Mouse (Mus musculus) brain, embryonic 18.5 days (tissue): ENCODE measurements around the gene Clk3.
A peak's percentile ranks its signal among the peaks of the same experiment; 100 is the strongest.

Source experiments
- DNase-seq: peaks from one replicate; pipeline ENCODE4 v3.0.0-alpha.2; 2012; ENCODE audit warnings: low read depth, low spot score

The Clk3 gene

GRCm38 (mm10) chr9:57770214-57770613 lies 4.6 kb upstream of the Clk3 start:
- no peak for DNase-seq

GRCm38 (mm10) chr9:57769539-57770069 lies 3.9 kb upstream of the Clk3 start:
- no peak for DNase-seq

GRCm38 (mm10) chr9:57767231-57767630 lies 1.6 kb upstream of the Clk3 start:
- DNase-seq: no peak

- no peak for DNase-seq
Measured at GRCm38 (mm10) chr9:57766431-57766830, 771 bp upstream of the Clk3 start.

- DNase-seq: peak; percentile 80
Measured at GRCm38 (mm10) chr9:57764974-57765363, 691 bp downstream of the Clk3 start.

GRCm38 (mm10) chr9:57764147-57764973 lies 1.3 kb downstream of the Clk3 start:
- DNase-seq: no peak

- no peak for DNase-seq
Measured at GRCm38 (mm10) chr9:57762563-57762991, 3.1 kb downstream of the Clk3 start.

GRCm38 (mm10) chr9:57761563-57762551 lies 3.8 kb downstream of the Clk3 start:
- DNase-seq: no peak

- DNase-seq: no peak
Measured at GRCm38 (mm10) chr9:57760416-57761146, 5.1 kb downstream of the Clk3 start.

- no peak for DNase-seq
Measured at GRCm38 (mm10) chr9:57759289-57759688, 6.4 kb downstream of the Clk3 start.

- DNase-seq: no peak
Measured at GRCm38 (mm10) chr9:57758528-57758927, 7.1 kb downstream of the Clk3 start.

- no peak for DNase-seq
Measured at GRCm38 (mm10) chr9:57757578-57757977, 8.1 kb downstream of the Clk3 start.

GRCm38 (mm10) chr9:57750901-57751300 lies 14.8 kb downstream of the Clk3 start:
- DNase-seq: no peak

GRCm38 (mm10) chr9:57748831-57749230 lies 16.8 kb downstream of the Clk3 start:
- DNase-seq: no peak

GRCm38 (mm10) chr9:57748137-57748536 lies 17.5 kb downstream of the Clk3 start:
- no peak for DNase-seq

GRCm38 (mm10) chr9:57747067-57747466 lies 18.6 kb downstream of the Clk3 start:
- no peak for DNase-seq

GRCm38 (mm10) chr9:57744462-57745091 lies 21.1 kb downstream of the Clk3 start:
- DNase-seq: peak; percentile 32

GRCm38 (mm10) chr9:57739863-57740262 lies 25.8 kb downstream of the Clk3 start:
- no peak for DNase-seq

GRCm38 (mm10) chr9:57733606-57734005 lies 32.1 kb downstream of the Clk3 start:
- no peak for DNase-seq

- no peak for DNase-seq
Measured at GRCm38 (mm10) chr9:57728312-57728711, 37.3 kb downstream of the Clk3 start.

- DNase-seq: no peak
Measured at GRCm38 (mm10) chr9:57724701-57725100, 41.0 kb downstream of the Clk3 start.
